Mouse (Mus musculus) 3T3-L1 (cell line): Measurements from ENCODE around the gene Med14.

ENCODE experiments used
- DNase-seq: peaks from one replicate; pipeline ENCODE4 v3.0.0-alpha.2; 2015; ENCODE audit warnings: low read depth, low spot score

The Med14 gene

GRCm38 (mm10) chrX:12761626-12762333 lies at the start of gene Med14:
TSS of gene Med14 (minus strand) at chrX:12762073.
- DNase-seq: peak; percentile 83

DNA sequence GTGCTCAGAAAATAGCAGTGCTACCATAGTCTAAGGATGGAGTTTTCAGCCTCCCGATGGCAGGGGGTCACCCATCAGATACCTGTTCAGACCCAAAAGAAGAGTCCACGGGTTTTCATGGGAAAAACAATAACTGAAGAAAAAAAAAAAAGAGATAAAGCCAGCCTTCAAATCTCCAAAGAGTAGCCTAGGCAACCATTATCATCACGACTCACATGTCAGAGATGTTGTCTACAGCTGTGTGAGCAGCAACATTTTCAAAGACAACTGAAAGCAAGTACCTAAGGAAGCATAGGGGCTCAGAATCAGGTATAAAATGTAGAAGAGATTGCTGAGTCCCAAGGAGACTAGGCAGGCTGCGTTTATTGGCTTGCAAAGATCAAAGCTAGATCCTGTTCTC lies 38.7 kb upstream of the Med14 start:
- DNase-seq: peak; percentile 24

DNA sequence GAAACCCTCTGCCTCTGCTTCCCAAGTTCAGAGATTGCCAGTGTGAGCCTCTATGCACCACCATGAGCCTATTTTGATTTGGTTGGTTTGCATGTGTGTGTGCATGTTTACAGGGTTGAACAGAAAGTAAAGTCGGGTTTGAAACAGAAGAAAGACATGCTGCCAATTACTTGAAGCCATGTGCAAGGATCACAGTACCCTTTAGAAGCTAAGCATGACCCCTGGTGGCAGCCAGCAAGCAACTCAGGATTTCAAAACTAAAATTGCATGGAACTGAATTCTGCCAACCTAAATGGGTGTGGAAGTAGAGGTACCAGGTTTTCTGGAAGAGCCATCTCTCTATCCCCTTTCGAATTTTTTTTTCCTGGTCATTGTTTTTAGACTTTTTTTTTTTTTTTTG lies 33.0 kb upstream of the Med14 start:
- DNase-seq: peak; percentile 76

DNA sequence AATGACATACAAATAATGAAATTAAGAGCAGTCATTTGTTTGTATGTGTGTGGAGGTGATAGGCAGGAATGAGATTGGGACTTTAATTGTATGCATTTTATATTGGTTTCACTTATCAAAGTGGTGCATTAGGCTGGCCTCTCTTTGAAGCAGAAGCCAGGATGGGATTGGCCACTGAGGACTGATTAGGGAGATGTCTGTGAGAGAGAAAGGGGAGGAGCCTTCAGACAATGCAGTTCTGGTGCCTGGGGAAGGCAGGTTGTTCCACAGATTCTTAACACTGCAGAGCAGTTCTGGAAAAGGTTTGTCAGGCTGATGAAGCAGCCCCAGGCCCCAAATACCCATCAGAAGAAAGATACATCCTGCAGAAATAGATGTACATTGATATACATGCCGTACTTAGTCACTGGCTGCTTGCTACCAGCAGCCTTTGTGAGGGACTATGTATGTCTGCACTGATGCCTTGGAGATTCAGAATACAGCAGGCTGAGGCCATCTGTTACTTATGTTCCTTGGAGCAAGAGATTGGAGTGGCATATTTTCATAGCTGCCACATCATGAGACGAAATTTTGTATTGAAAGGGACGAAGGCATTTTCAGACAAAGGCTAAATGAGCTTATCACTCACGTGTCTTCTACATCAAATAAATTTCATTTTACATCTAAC lies 29.9 kb upstream of the Med14 start:
- DNase-seq: no peak

- peak; percentile 75 for DNase-seq
Measured at GRCm38 (mm10) chrX:12773236-12773635, 11.4 kb upstream of the Med14 start.

DNA sequence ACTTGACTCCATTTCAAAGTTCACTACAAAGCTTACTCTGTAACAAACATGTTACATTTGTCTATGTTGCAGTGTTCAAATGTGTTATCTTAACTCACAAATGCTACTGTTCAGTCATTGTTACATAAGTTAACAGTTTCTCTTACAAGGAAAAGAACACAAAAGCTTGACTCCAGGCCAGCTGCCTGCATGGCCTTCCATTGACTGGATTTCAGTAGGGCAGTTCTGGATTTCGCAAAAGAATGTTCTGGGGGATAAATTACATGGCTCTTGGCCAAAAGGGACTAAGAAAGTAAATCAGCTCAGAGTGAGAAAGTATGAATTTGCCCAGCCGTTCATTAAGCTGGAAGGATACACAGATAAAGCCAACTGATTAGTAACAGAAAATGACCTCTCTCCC lies 9.7 kb upstream of the Med14 start:
- DNase-seq: no peak

GRCm38 (mm10) chrX:12768571-12768970 lies 6.7 kb upstream of the Med14 start:
- no peak for DNase-seq

DNA sequence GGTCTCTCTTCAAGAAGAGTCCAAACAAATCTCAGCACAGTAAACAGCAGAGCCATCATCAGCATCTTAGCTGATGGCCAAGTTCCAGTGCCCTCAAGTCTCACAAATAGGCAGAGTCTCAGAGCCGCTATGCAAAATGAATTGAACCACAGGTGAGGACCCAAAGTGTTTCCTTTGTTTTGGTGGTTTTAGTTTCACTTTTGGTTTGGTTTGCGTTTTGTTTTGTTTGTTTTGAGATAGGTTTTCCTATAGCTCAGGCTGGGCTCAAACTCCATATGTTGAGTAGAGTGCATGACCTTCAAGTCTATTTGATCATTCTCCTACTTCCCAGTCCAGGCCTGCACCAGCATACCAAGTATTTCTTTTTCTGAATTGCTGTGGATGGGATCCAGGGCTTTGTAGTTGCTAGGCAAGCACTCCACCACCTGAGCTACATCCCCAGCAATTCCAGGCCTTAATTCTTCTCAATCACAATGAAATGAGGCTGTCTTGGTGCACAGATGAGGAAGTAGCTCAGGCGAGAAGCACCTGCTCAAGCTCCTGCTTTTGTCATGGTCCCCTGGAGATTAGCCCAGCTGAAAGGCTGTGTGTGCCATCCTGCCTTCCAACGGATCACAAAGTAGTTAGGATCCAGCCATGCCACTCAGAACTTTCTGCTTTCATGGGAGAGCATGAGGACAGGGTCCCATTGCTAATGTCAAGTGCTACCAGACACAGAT lies 5.1 kb upstream of the Med14 start:
- no peak for DNase-seq

DNA sequence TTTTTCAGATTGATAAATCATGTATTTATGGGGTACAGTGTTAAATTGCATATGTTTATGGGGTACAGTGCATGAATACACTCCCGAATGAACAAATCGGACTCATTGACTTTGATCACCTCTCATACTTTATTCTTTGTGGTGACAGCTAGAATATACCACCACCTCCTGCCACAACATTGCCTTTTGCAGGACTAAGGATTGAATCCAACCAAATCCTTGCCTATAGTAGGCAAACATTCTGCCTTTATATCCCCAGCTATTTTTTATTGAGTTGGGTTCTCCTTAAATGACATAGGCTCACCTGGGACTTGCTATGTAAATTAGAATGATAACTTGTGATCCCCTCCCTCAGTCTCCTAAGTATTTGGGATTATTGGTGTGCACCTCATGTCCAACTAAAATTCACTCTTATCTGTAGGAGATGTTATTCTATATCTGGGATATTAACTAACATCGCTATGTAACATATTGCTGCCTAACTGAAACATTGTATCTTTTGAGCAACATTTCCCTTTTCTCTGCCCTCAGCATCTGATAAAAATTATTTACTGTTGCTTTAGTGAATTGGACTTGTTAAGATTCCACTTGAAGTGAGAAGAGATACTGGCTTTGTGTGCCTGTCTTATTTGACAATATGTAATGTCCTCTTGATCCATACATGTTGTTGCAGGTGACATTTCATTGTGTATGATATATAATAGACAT lies 1.4 kb upstream of the Med14 start:
- no peak for DNase-seq

DNA sequence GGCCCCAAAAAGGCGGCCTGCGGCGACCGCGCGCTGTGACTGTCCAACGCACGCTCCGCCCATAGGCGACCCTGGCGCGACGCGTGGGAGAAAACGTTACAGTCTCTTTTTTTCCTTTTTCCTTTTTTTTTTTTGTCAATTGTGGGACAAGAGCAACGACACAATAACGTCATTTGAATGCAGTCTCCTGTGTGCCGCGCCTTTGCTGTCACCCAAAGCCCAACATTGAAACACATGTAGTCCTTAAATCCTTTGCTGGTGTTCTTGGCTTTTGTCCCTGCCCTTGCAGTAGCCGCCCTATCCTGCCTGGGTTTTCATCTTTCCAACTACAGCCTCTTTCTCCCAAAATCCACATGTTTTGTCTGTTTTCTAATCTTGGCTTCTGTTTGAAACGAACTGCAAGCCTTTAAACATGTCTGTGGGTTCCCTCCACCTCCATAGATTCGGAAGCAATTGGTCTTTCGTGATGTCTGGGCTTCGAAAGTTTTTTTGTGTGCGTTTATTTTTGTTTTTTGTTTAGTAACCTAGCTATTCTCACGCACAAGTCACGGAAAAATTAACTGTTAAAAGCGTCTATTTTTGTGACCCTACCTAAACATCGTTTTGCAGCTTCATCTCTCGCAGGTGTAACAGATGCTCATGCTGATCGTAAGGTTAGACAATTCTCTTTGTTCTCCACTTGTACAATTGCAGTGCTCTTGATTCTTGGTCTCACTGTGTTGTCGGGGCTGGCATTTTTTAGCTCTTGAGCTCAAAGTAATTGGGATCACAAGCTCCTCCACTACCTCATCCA lies 657 bp upstream of the Med14 start:
- DNase-seq: peak; percentile 66

DNA sequence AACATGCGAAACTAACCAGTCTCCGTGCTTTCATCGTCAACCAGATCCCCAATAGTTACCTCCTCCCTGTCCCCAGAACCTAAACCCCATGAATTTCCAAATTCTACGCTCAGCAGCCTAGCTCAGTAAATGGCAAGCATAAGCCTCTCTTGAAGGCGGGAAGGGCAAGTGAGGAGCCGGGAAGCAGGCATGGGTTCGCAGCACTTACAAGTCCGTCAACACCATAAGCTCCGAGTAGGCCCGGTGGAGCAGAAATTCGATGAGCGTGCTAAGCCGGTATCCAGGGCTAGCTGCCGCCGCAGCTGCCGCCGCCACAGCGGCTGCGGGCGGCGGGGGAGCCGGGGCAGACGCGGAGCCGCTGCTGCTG lies 631 bp downstream of the Med14 start:
- peak; percentile 60 for DNase-seq

DNA sequence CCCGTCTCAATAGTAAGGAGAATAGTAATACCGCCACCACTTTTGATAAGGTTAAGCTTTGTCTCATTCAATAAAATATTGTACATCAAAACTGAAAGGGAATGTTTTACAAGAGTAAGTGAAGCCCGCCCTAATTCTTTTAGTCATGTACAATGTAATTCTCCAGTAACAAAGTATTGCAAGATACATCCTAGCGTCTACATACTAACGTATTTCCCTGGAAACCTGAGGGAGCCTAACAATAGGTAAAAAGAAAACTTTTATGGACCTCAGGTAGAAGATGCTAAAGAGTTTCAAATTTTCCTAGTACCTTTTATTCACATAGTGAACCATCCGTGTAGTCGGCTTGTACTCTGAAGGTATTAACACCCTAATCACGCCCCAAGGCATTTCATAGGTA lies 1.4 kb downstream of the Med14 start:
- DNase-seq: peak; percentile 35

DNA sequence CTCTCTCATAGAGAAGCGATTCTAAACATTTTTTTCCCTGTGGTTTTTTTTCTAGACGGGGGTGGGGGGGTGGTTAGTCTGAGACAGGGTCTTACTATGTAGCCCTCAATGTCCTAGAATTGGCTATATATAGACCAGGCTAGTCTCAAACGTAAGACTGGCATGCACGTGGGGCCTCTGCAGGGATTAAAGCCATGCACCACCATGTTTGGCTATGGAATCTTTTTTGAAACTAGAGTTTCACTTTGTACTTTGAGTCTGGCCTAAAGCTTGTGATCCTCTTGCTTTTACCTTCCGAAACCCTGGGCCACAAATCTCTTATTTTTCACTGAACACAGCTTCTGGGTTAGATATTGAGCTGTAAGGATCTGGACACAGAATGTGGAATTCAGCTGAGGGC lies 2.2 kb downstream of the Med14 start:
- DNase-seq: peak; percentile 33

- no peak for DNase-seq
Measured at GRCm38 (mm10) chrX:12747886-12748285, 14.0 kb downstream of the Med14 start.

DNA sequence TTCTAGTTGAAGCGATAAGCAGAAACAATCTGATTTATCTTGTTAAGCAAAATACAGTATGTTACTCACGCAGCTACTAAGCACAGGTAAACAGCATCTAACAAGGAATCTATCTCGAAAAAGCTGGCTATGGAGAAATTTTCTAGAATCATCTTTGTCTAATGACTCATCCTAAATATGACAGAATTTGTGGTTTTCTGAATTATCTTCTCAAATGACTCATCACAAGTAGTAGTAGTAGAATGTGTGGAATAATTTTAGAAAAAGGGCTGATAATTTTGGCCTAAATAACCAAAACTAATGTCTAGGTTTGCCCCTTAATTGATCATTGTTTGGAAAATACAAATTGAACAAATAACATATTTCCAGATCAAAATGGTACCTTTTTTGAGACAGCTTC lies 15.1 kb downstream of the Med14 start:
- peak; percentile 59 for DNase-seq

DNA sequence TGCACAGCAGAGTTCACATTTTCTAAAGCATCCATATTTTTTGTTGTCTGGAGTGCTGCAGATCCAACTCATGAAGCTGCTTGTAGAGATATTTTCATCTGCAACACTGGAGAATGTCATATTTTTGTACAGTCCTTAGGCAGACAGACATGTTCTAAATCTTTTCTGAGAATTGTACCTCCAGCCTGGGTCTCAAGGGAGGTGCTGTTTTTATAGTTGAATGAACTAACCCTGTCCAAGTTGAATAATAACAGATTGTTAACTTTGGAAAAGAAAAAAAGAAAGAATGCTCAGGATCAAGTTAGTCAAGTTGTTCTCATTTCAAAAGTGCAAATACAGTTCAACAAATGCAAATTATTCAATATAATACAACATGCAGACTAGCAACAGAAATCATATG lies 21.5 kb downstream of the Med14 start:
- no peak for DNase-seq

GRCm38 (mm10) chrX:12716036-12716435 lies 45.8 kb downstream of the Med14 start:
- no peak for DNase-seq

- DNase-seq: no peak
Measured at GRCm38 (mm10) chrX:12713796-12714195, 48.1 kb downstream of the Med14 start.

- DNase-seq: peak; percentile 28
Measured at GRCm38 (mm10) chrX:12686910-12687309, 75.0 kb downstream of the Med14 start.

GRCm38 (mm10) chrX:12686071-12686470 lies 75.8 kb downstream of the Med14 start:
- DNase-seq: no peak

- DNase-seq: peak; percentile 87
Measured at GRCm38 (mm10) chrX:12677396-12677795, 84.5 kb downstream of the Med14 start.
